Mouse (Mus musculus) pancreas, adult 10 weeks (tissue): ENCODE data around the gene Rep15. TPM values are rescaled to one million over a fixed set of nuclear protein-coding genes. Genes with fewer than 3 reads are reported as not detected.

Experiments
- polyA plus RNA-seq: library from polyadenylated mRNA; stranded (reverse); fragments of 350-450 nt; fragmentation: Illumina TruSeq; extraction: RNeasy Lipid Tissue Mini Kit (QIAGEN cat#74804); gene quantifications from one replicate; pipeline ENCODE4 v1.2.3, GENCODE M21; 2015; ENCODE audit warnings: low read depth, low replicate concordance; ENCODE audit not compliant: insufficient read depth

The Rep15 gene
- polyA plus RNA-seq: not detected

DNA sequence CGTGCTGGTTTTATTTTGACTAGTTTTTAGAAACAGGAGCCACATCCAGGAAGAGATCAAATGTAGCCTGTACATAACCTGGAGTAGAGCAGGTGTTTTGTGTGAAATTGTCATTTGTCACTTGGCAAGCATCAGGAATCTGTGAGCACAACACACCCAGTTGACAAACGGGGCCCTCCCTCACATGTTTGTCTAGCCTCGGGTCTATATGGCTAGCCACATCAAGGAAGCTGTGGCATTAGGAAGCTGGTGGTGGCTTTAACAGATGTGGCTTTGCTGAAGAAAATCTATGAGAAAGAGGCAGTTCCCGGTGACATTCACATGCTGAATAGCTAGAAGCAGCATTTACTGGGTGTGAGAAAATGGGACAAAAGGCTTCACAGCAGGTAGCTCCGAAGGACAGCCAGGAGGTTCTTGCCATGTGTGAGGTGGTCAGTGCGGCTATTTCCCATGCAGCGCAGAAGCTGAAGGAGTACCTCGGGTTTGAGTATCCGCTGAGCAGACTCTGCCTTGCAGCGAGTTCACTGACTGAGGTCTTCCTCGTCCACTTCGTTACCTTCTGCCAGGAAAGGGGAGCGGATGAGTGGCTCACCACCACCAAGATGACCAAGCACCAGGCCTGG lies at the start of gene Rep15:
Gene Rep15 (plus strand): TSS at position 282 of the 623 bp plus-strand sequence.

DNA sequence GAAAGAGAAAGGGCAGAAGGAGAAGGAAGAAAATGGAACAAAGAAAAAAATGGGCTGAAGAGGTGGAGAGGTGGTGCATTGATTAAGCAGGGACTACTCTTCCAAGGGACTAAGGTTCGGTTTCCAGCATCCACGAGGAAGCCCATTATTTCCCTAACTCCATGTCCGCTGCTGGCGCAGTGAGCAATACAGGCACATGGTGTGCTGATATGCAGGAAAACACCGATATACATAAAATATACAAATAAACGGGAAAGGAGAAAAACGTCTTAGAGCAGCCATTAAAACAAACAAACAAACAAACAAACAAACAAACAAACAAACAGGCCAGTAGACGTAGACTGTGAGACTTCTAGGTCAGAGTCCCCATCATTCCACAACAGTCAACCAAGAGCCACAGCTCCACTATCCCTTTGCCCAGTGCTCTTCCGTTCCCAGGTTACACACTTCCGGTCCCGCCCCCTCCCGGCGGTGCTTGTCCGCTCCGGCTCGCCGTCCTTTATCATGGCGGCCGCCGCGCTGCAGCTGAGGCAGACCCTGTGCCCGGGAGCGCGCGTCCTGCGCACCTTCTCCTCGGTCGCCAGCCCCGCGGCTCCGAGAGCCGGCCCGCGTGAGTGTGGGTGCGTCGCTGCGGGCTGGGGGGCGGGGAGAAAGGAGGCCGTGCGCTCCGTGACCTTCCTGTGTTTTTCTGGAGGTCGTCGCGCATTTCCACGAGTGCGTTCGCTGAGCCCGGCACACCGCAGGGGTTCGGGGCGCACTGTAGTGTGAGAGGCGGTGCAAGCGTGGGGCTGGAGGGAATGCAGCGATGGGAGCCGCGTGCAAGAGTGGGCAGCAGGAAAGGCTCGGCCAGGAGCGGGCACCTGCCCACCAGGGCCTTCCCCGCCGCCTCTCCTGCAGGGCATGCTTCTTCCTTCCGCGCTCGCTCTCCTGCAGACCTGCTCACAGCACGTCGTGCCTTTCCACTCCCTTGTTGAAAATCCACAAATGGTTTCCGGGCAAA lies 10.2 kb downstream of the Rep15 start, which contains the start of gene Mrps35:
Gene Mrps35 (plus strand): TSS at position 474 of the 1,000 bp plus-strand sequence.

Other genes starting within 250 kb of the Rep15 start
- gene Arntl2, start 236.5 kb upstream of the Rep15 start, polyA plus RNA-seq: 6.5 TPM
- gene Smco2, start 182.5 kb upstream of the Rep15 start, polyA plus RNA-seq: not detected
- 13.8 TPM for gene Ppfibp1, start 144.1 kb upstream of the Rep15 start, polyA plus RNA-seq
- gene 1700034J05Rik, start 78.2 kb upstream of the Rep15 start, polyA plus RNA-seq: not detected
- gene Mrps35, start 10.2 kb downstream of the Rep15 start, polyA plus RNA-seq: 11.3 TPM
- not detected for gene Mansc4, start 54.4 kb downstream of the Rep15 start, polyA plus RNA-seq
- 1.8 TPM for gene Klhl42, start 58.8 kb downstream of the Rep15 start, polyA plus RNA-seq
- 1.0 TPM for gene Pthlh, start 231.6 kb downstream of the Rep15 start, polyA plus RNA-seq